Mouse (Mus musculus) lung, adult 2 months (tissue): ENCODE measurements around the gene Gal3st2.
"Not testable (repeated sequence)": the region's sequence is repeated elsewhere in the genome, so short reads cannot be mapped to it uniquely, and the experiment has no call there.

Experiments
- CTCF ChIP-seq: fragments of 200-500 bp; IDR thresholded peaks from 2 replicates; pipeline ENCODE4 v1.5.1; 2011; ENCODE audit warnings: mild to moderate bottlenecking, low read length, control low read depth; ENCODE audit not compliant: insufficient read depth
- POLR2A ChIP-seq: fragments of 200-500 bp; IDR thresholded peaks from 2 replicates; pipeline ENCODE4 v1.6.1; 2011; ENCODE audit warnings: low read depth, mild to moderate bottlenecking, control low read depth, low read length, borderline replicate concordance; ENCODE audit errors: extremely low read depth

- not testable (repeated sequence) for TF ChIP-seq CTCF, POLR2A
Observed at GRCm38 (mm10) chr1:93855790-93856189, 5.3 kb upstream of the Gal3st2 start.
